Mouse (Mus musculus): ENCODE data around the gene Gm1113. TPM values are rescaled to one million over a fixed set of nuclear protein-coding genes. Genes with fewer than 3 reads are reported as not detected.

Gm1113 gene
- not detected in 2 replicates for polyA plus RNA-seq (2015; fragmentation: Nextera tagmentation; extraction: Ambion mirVana)

GRCm38 (mm10) chr9:35518169-35518568 is at the start of gene Gm1113:
Gene Gm1113, minus strand, starts transcription at chr9:35518269.
- no peaks in the 10 kb centered on the region for H3K9me3 ChIP-seq (replicated peaks)
- no peak within 1 kb of the TSS for H3K4me2 ChIP-seq
- H3K27ac ChIP-seq (replicated peaks): no peak within 1 kb of the TSS
- no peaks in the 10 kb centered on the region for H3K36me3 ChIP-seq (replicated peaks)
- H3K9ac ChIP-seq: no peak within 1 kb of the TSS
- no peak for ATAC-seq (ENCODE audit: insufficient read depth)
- H3K4me3 ChIP-seq (replicated peaks): no peak within 1 kb of the TSS
- WGBS (ENCODE audit: insufficient replicate concordance): 43% methylated on average over 3 of the region's 3 CpGs
- 0 out of 2 replicates have a peak, but pooled peaks cover 4% of the 10 kb centered on the region for H3K4me1 ChIP-seq (replicated peaks)
- no peaks in the 10 kb centered on the region for H3K27me3 ChIP-seq

GRCm38 (mm10) chr9:35564536-35565240 is 46.6 kb upstream of the Gm1113 start:
- no peak for ATAC-seq (ENCODE audit: insufficient read depth)
- Histone ChIP-seq H3K27ac (replicated peaks) (no peak overlapping the region), H3K9me3 (replicated peaks) (no peaks in the 10 kb centered on the region), H3K4me2 (no peak overlapping the region), H3K4me1 (replicated peaks) (peaks cover 25% of the 10 kb centered on the region), H3K4me3 (replicated peaks) (no peak overlapping the region), H3K36me3 (replicated peaks) (peaks cover 57% of the 10 kb centered on the region), H3K27me3 (no peaks in the 10 kb centered on the region), H3K9ac (no peak overlapping the region)
- 76% methylated on average over 5 of the region's 5 CpGs for WGBS (ENCODE audit: insufficient replicate concordance)

GRCm38 (mm10) chr9:35561583-35561982 is 43.5 kb upstream of the Gm1113 start:
- WGBS (ENCODE audit: insufficient replicate concordance): 58% methylated on average over 6 of the region's 6 CpGs
- ATAC-seq (ENCODE audit: insufficient read depth): no peak
- peaks cover 29% of the 10 kb centered on the region for H3K27me3 ChIP-seq
- H3K36me3 ChIP-seq (replicated peaks): peaks cover 40% of the 10 kb centered on the region
- H3K9me3 ChIP-seq (replicated peaks): no peaks in the 10 kb centered on the region
- H3K4me2 ChIP-seq: no peak overlapping the region
- no peak overlapping the region for H3K27ac ChIP-seq (replicated peaks)
- no peak overlapping the region for H3K9ac ChIP-seq
- H3K4me1 ChIP-seq (replicated peaks): peaks cover 34% of the 10 kb centered on the region
- no peak overlapping the region for H3K4me3 ChIP-seq (replicated peaks)

GRCm38 (mm10) chr9:35561076-35561475 is 43.0 kb upstream of the Gm1113 start:
- no peak overlapping the region for H3K4me3 ChIP-seq (replicated peaks)
- no peak for ATAC-seq (ENCODE audit: insufficient read depth)

GRCm38 (mm10) chr9:35559009-35559890 is 41.2 kb upstream of the Gm1113 start:
- no peaks in the 10 kb centered on the region for H3K9me3 ChIP-seq (replicated peaks)
- H3K4me3 ChIP-seq (replicated peaks): peak overlapping the region; percentile 73
- peak overlapping the region; percentile 54 for H3K9ac ChIP-seq
- H3K4me1 ChIP-seq (replicated peaks): peaks cover 34% of the 10 kb centered on the region
- H3K27ac ChIP-seq (replicated peaks): 0 out of 2 replicates have a peak overlapping the region, but pooled peaks have one; percentile 14
- peaks cover 48% of the 10 kb centered on the region for H3K27me3 ChIP-seq
- H3K4me2 ChIP-seq: peak overlapping the region; percentile 78
- 1% methylated on average over 31 of the region's 31 CpGs for whole genome bisulfite sequencing (ENCODE audit: insufficient replicate concordance)
- peaks cover 18% of the 10 kb centered on the region for H3K36me3 ChIP-seq (replicated peaks)
- peak; percentile 67 for ATAC-seq (ENCODE audit: insufficient read depth)

More at GRCm38 (mm10) chr9:35561076-35561475, 43.0 kb upstream of the Gm1113 start:
- Histone ChIP-seq H3K27ac (replicated peaks) (no peak overlapping the region), H3K9me3 (replicated peaks) (no peaks in the 10 kb centered on the region), H3K4me1 (replicated peaks) (peaks cover 34% of the 10 kb centered on the region), H3K4me2 (no peak overlapping the region), H3K36me3 (replicated peaks) (peaks cover 35% of the 10 kb centered on the region), H3K27me3 (peaks cover 34% of the 10 kb centered on the region), H3K9ac (no peak overlapping the region)
- WGBS (ENCODE audit: insufficient replicate concordance): 89% methylated on average over 11 of the region's 11 CpGs

- Histone ChIP-seq H3K9me3 (replicated peaks) (no peaks in the 10 kb centered on the region), H3K4me3 (replicated peaks) (peak within 1 kb of the TSS; percentile 73), H3K9ac (peak within 1 kb of the TSS; percentile 54), H3K4me2 (peak within 1 kb of the TSS; percentile 78), H3K27ac (replicated peaks) (0 out of 2 replicates have a peak within 1 kb of the TSS, but pooled peaks have one; percentile 14), H3K36me3 (replicated peaks) (peaks cover 14% of the 10 kb centered on the region), H3K27me3 (peaks cover 52% of the 10 kb centered on the region), H3K4me1 (replicated peaks) (peaks cover 34% of the 10 kb centered on the region)
- 2% methylated on average over 57 of the region's 59 CpGs for WGBS (ENCODE audit: insufficient replicate concordance)
- ATAC-seq (ENCODE audit: insufficient read depth): peak; percentile 41; the same call in 1 of the 2 replicates
Observed at GRCm38 (mm10) chr9:35558257-35559008, 40.4 kb upstream of the Gm1113 start, which contains the start of the genes Ddx25 and Pus3. Gene Ddx25, minus strand, starts transcription at chr9:35558528. Gene Pus3, plus strand, starts transcription at chr9:35558595.

GRCm38 (mm10) chr9:35556494-35557102 is 38.5 kb upstream of the Gm1113 start:
- Histone ChIP-seq H3K4me1 (replicated peaks) (peaks cover 32% of the 10 kb centered on the region), H3K27me3 (peaks cover 57% of the 10 kb centered on the region), H3K4me2 (no peak overlapping the region), H3K27ac (replicated peaks) (no peak overlapping the region), H3K9ac (no peak overlapping the region), H3K9me3 (replicated peaks) (no peaks in the 10 kb centered on the region), H3K36me3 (replicated peaks) (peaks cover 8% of the 10 kb centered on the region), H3K4me3 (replicated peaks) (no peak overlapping the region)
- ATAC-seq (ENCODE audit: insufficient read depth): no peak
- WGBS (ENCODE audit: insufficient replicate concordance): 49% methylated on average over 12 of the region's 12 CpGs

- H3K36me3 ChIP-seq (replicated peaks): no peaks in the 10 kb centered on the region
- H3K27me3 ChIP-seq: 0 out of 2 replicates have a peak, but pooled peaks cover 6% of the 10 kb centered on the region
- H3K27ac ChIP-seq (replicated peaks): no peak overlapping the region
- H3K9me3 ChIP-seq (replicated peaks): no peaks in the 10 kb centered on the region
- H3K4me3 ChIP-seq (replicated peaks): no peak overlapping the region
- no peak overlapping the region for H3K9ac ChIP-seq
- no peaks in the 10 kb centered on the region for H3K4me1 ChIP-seq (replicated peaks)
- ATAC-seq (ENCODE audit: insufficient read depth): no peak
- no peak overlapping the region for H3K4me2 ChIP-seq
- 64% methylated on average over 9 of the region's 9 CpGs for WGBS (ENCODE audit: insufficient replicate concordance)
Observed at GRCm38 (mm10) chr9:35548455-35548854, 30.4 kb upstream of the Gm1113 start.

GRCm38 (mm10) chr9:35546745-35547144 is 28.7 kb upstream of the Gm1113 start:
- WGBS (ENCODE audit: insufficient replicate concordance): 6% methylated on average over 9 of the region's 9 CpGs
- no peak for ATAC-seq (ENCODE audit: insufficient read depth)
- no peak overlapping the region for H3K27ac ChIP-seq (replicated peaks)
- no peaks in the 10 kb centered on the region for H3K4me1 ChIP-seq (replicated peaks)
- no peaks in the 10 kb centered on the region for H3K27me3 ChIP-seq
- H3K9ac ChIP-seq: no peak overlapping the region
- H3K9me3 ChIP-seq (replicated peaks): no peaks in the 10 kb centered on the region
- no peak overlapping the region for H3K4me3 ChIP-seq (replicated peaks)
- H3K36me3 ChIP-seq (replicated peaks): no peaks in the 10 kb centered on the region
- peak overlapping the region; percentile 10; the same call in 1 of the 2 replicates for H3K4me2 ChIP-seq

GRCm38 (mm10) chr9:35545704-35546103 is 27.6 kb upstream of the Gm1113 start:
- Histone ChIP-seq H3K36me3 (replicated peaks) (no peaks in the 10 kb centered on the region), H3K4me2 (no peak overlapping the region), H3K9ac (no peak overlapping the region), H3K9me3 (replicated peaks) (no peaks in the 10 kb centered on the region), H3K27me3 (no peaks in the 10 kb centered on the region), H3K27ac (replicated peaks) (no peak overlapping the region), H3K4me1 (replicated peaks) (no peaks in the 10 kb centered on the region), H3K4me3 (replicated peaks) (no peak overlapping the region)
- 60% methylated on average over 12 of the region's 12 CpGs for WGBS (ENCODE audit: insufficient replicate concordance)
- no peak for ATAC-seq (ENCODE audit: insufficient read depth)
